Comparison of ENCODE assay signal across 9 mouse cellular contexts in the genomic region with DNA sequence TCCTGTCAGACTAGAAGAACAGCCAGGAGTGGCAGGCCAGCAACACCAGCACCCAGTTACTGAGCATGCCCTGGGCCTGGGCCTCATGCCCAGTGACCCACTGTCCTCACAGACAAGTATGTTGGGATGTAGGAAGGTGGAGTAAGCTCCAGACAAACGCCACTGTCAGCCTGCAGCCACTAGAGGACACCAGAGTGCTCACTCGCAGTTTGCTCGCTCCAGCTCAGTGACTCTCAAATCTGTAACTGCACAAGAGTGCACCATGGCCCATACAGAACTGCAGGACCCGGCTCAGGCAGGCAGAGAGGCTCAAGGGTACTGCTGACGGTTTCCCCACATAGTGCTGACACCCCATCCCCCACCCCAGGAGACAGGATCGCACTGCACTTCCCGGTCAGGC. TPM values are rescaled to one million over a fixed set of nuclear protein-coding genes. Genes with fewer than 3 reads are reported as not detected.
DNase-seq lines count a peak whose midpoint lies in the region; ATAC-seq and TF ChIP-seq lines count a peak whose summit lies in the region.
"Had no signal": no experiment of that assay in that cellular context is flagged by ENCODE, and none has a peak within 500 bp of the region (broad histone marks: within the 10 kb centered on the region; RNA-seq: fewer than 3 reads in every experiment).

No protein-coding gene starts in this region.

- H3K9me3 ChIP-seq in kidney, embryonic 15.5 days (replicated peaks), result no peaks in the 10 kb centered on the region
- H3K9me3 ChIP-seq in ES-Bruce4 (replicated peaks; ENCODE audit: control insufficient read depth, insufficient read depth, low read length, poor library complexity, severe bottlenecking), result no peaks in the 10 kb centered on the region

- no peak overlapping the region for H3K4me2 ChIP-seq in kidney, embryonic 15.5 days

- TF ChIP-seq EP300 in ES-Bruce4 (IDR thresholded peaks at IDR 0.05; ENCODE audit: insufficient read depth, low read depth, low read length), result no peak

- H3K4me3 ChIP-seq in kidney, embryonic 15.5 days (replicated peaks), result no peak overlapping the region
- H3K4me3 ChIP-seq in ES-Bruce4 (ENCODE audit: low read depth, low read length), result no peak overlapping the region
- H3K4me3 ChIP-seq: erythroblast, embryonic 14.5 days had no signal

- H3K27me3 ChIP-seq in kidney, embryonic 15.5 days, result no peaks in the 10 kb centered on the region
- H3K27me3 ChIP-seq in ES-Bruce4 (ENCODE audit: control insufficient read depth, insufficient read depth, low read length, poor library complexity, severe bottlenecking), result no peaks in the 10 kb centered on the region

- DNase-seq in kidney, adult 11 months, result peak; percentile 72
- DNase-seq in brain, embryonic 14.5 days (ENCODE audit: low read depth), result peak; percentile 53
- DNase-seq in kidney, postnatal 4 days, result peak; percentile 73 to 77
- peak; percentile 38 for DNase-seq in right cerebral cortex, postnatal 25 days
- DNase-seq in ovary, adult 18-20 months (ENCODE audit: low spot score), result no peak

- TF ChIP-seq POLR2A in ES-Bruce4 (IDR thresholded peaks at IDR 0.05; ENCODE audit: insufficient read depth, low read length), result no peak
- no peak for TF ChIP-seq POLR2A in brain, embryonic 14.5 days (IDR thresholded peaks at IDR 0.05; ENCODE audit: borderline replicate concordance, extremely low read depth, insufficient read depth, insufficient read length, poor library complexity, severe bottlenecking)

- no peaks in the 10 kb centered on the region for H3K4me1 ChIP-seq in kidney, embryonic 15.5 days
- H3K4me1 ChIP-seq in ES-Bruce4 (ENCODE audit: control insufficient read depth, insufficient read depth, low read length), result no peaks in the 10 kb centered on the region

- no peak for ATAC-seq in kidney, embryonic 15.5 days (replicated peaks; ENCODE audit: low FRiP score)
- peak; percentile 37 for ATAC-seq in granulocyte monocyte progenitor cell, adult 5-6 weeks (replicated peaks; ENCODE audit: poor library complexity, severe bottlenecking)

- TF ChIP-seq CTCF in ES-Bruce4 (IDR thresholded peaks at IDR 0.05; ENCODE audit: low read depth, low read length), result peak; percentile 87
- peak; percentile 81 for TF ChIP-seq CTCF in brain, embryonic 14.5 days (IDR thresholded peaks at IDR 0.05; ENCODE audit: borderline replicate concordance, extremely low read depth, insufficient read depth, insufficient read length)

- no peak overlapping the region for H3K27ac ChIP-seq in kidney, embryonic 15.5 days
- no peak overlapping the region for H3K27ac ChIP-seq in ES-Bruce4 (ENCODE audit: insufficient read depth, low read length)

- H3K9ac ChIP-seq in kidney, embryonic 15.5 days, result no peak overlapping the region
- H3K9ac ChIP-seq in ES-Bruce4 (ENCODE audit: low read depth, poor library complexity, severe bottlenecking), result no peak overlapping the region

- H3K36me3 ChIP-seq in kidney, embryonic 15.5 days, result peaks cover 83% of the 10 kb centered on the region
- peaks cover 8% of the 10 kb centered on the region for H3K36me3 ChIP-seq in ES-Bruce4 (ENCODE audit: control insufficient read depth, insufficient read depth, low read length, poor library complexity, severe bottlenecking)

- WGBS in kidney, embryonic 15.5 days, result 28% methylated on average over 7 of the region's 7 CpGs

RNA-seq across cellular contexts. Expression of a gene that starts 21.5 kb away (rescaled TPM):
- 78.3 and 78.4 TPM in 2 replicates for polyA plus RNA-seq in kidney, embryonic 15.5 days (2015; fragmentation: Nextera tagmentation; extraction: Ambion mirVana)
- 63.3 and 76.5 TPM in 2 replicates for polyA plus RNA-seq in ES-Bruce4 (2011; ENCODE audit: insufficient read depth, insufficient read length, low read depth, missing spikeins)
- 98.4 and 105 TPM in 2 replicates for polyA plus RNA-seq in brain, embryonic 14.5 days (2012; rRNA removed)
- total RNA-seq in granulocyte monocyte progenitor cell, adult 5-6 weeks (2014; fragmentation: Nextera tagmentation), result 46.0 and 52.2 TPM in 2 replicates
- total RNA-seq in granulocyte monocyte progenitor cell, adult 5-6 weeks (2017), result 84.9 and 91.7 TPM in 2 replicates

RNA-seq across cellular contexts. Expression of a gene that starts 25.5 kb away (rescaled TPM):
- 16.8 and 17.1 TPM in 2 replicates for polyA plus RNA-seq in kidney, embryonic 15.5 days (2015; fragmentation: Nextera tagmentation; extraction: Ambion mirVana)
- polyA plus RNA-seq in ES-Bruce4 (2011; ENCODE audit: insufficient read depth, insufficient read length, low read depth, missing spikeins), result 23.1 and 27.3 TPM in 2 replicates
- 24.1 and 41.3 TPM in 2 replicates for polyA plus RNA-seq in brain, embryonic 14.5 days (2012; rRNA removed)
- 68.9 and 84.9 TPM in 2 replicates for total RNA-seq in granulocyte monocyte progenitor cell, adult 5-6 weeks (2014; fragmentation: Nextera tagmentation)
- total RNA-seq in granulocyte monocyte progenitor cell, adult 5-6 weeks (2017), result 46.1 and 49.3 TPM in 2 replicates
